Mouse (Mus musculus): ENCODE measurements around the gene Trim46.
"Not testable (repeated sequence)": the region's sequence is repeated elsewhere in the genome, so short reads cannot be mapped to it uniquely, and the experiment has no call there.

The Trim46 gene

GRCm38 (mm10) chr3:89233562-89234110, 12.5 kb downstream of the Trim46 start:
- no peak for DNase-seq (ENCODE audit: low spot score)

GRCm38 (mm10) chr3:89232614-89233013, 13.5 kb downstream of the Trim46 start:
- no peak for DNase-seq (ENCODE audit: low spot score)

- no peak for DNase-seq (ENCODE audit: low spot score)
Measured at GRCm38 (mm10) chr3:89231772-89232275, 14.3 kb downstream of the Trim46 start.

DNA sequence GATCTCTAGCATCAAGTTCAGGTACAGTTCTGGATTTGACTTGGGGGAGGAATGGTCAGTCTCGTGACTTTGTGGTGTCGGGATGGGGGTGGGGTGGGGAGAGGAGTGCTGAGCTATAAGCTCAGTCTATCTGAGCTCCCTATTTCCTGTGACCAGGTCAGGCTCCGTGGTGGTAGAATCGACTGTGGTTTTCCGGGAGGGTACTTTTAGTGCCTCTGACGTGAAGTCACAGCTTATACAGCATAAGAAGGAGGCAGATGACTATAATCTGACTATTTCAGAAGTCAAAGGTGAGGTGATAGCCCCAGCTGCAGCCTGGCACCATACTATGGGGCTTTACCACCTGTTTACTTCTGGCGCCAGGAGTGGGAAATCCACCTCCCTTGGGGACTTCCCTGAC, 14.8 kb downstream of the Trim46 start:
- no peak for DNase-seq (ENCODE audit: low spot score)

- no peak for DNase-seq (ENCODE audit: low spot score)
Measured at GRCm38 (mm10) chr3:89230561-89230960, 15.5 kb downstream of the Trim46 start.

DNA sequence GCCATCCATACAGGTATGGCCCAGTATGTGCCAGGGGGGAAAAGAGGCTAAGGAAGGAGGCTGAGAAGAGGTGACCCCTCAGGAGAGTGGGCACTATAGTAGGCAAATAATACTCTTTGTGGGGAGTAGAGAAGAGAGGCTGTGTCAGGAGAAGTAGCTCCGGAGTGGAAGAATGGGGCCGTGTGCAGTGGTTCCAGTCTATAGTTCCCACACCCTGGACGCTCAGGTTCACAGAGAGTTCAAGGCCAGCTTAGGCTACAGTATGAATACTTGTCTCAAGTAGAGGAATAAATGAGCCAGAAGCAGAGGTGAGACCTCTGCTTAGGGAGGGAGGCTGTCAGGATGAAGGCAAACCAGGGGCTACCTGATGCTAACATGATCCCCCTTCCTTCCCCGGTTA, 16.8 kb downstream of the Trim46 start:
- no peak for DNase-seq (ENCODE audit: low spot score)

DNA sequence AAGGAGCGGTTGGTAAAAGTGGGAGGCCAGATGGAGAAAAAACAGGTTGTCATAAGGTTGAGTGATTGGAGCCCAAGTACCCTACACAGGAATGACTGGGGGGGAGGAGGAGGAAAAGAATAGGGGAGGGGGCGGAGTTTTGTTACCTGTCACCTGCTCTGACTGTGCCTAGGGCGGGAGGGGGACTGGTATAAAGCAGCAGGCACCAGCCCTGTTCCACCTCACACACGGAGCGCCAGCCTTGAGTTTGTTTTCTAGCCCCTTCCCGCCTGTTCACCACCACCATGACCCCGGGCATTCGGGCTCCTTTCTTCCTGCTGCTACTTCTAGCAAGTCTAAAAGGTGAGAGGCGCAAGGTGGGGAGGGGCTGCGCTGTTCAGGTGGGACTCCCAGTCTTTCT, 17.3 kb downstream of the Trim46 start, which contains the start of gene Muc1:
Gene Muc1, plus strand, starts transcription at position 222 of the 400 bp plus-strand sequence.
- DNase-seq (ENCODE audit: low spot score): peak; percentile 34

DNA sequence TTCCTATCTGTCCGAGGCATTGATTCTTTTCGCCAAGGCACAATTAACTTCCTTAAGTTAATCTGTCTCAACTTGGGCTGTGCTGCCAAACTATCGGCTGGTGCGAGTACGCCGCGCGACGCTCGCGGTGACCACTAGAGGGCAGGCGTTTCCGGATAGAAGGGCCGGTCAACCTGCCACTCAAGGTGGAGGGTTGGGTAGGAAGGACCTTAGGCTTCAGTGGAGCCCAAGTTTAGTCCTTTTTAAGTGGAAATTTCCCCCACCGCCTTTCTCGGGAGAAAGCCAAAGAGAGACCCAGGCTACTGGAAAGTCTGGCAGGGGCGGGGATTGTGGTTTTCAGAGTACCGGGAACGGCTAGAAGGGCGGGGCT, 17.9 kb downstream of the Trim46 start:
- peak; percentile 85 for DNase-seq (ENCODE audit: low spot score)

- DNase-seq (ENCODE audit: low spot score): peak; percentile 87
Measured at GRCm38 (mm10) chr3:89227307-89228179, 18.6 kb downstream of the Trim46 start.

GRCm38 (mm10) chr3:89226900-89227299, 19.2 kb downstream of the Trim46 start, which contains the start of gene Mtx1:
Gene Mtx1 (minus strand): TSS chr3:89227088.
- DNase-seq (ENCODE audit: low spot score): no peak

DNA sequence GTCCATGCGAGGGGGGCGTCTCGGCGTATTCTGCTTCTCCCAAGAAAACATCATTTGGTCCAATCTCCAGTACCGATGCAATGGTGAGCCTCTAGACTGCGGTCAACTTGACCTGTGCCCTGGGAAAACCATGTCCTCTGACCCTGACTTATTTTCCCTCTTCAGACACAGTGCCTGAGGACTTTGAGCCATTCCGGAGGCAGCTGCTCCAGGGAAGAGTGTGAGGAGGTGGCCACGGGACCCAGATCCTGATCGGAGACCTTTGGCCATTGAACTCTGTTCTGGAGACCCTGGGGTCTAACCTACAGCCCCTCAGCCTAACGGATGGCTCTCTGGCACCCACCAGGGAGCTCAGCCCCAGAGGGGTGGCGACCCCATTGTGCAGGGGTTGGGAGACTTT, 19.7 kb downstream of the Trim46 start:
- DNase-seq (ENCODE audit: low spot score): no peak

DNA sequence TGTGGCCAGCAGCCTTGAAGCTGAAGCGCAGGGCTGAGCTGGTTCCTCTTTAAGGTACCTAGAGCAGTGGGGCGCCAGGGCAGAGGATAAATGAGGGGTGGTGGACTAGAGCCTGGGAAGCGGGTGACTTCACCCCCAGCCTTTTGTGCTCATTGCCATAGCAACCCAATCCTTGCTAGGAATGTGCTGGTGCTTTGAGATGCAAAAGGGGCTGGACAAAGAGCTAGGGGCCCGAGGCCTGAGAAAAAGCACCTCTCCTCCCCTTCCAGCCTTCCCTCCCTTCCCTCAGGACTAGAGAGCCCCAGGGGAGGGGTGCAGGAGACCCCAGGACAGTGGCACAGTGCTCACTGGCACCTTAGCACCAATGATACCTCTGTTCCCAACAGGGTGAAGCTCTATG, 20.2 kb downstream of the Trim46 start:
- DNase-seq (ENCODE audit: low spot score): no peak

DNA sequence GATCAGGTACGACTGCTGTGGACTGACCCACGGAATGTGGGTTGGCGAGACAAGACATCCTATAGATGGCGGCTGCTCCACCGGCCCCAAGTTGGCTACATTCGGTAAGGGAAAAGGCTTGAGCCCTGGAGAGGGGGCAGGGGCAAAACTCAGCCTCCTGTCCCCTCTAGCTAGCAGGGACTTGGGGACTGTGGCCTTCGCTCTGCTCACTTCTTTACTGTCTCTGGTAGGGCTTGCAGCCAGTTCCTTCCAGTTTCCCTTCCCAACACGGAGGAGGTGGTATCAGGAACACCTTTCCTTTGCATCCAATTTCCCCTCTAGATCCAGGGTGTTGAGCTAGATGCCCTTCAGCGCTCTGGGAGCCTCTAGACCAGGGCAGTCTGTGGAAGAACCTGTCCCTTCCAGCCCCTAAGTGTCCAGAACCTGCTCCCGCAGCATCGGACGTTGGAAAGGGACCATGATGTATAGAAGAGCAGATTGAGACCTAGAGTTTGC, 20.7 kb downstream of the Trim46 start:
- DNase-seq (ENCODE audit: low spot score): no peak

- no peak for DNase-seq (ENCODE audit: low spot score)
Measured at GRCm38 (mm10) chr3:89224796-89225195, 21.3 kb downstream of the Trim46 start.

DNA sequence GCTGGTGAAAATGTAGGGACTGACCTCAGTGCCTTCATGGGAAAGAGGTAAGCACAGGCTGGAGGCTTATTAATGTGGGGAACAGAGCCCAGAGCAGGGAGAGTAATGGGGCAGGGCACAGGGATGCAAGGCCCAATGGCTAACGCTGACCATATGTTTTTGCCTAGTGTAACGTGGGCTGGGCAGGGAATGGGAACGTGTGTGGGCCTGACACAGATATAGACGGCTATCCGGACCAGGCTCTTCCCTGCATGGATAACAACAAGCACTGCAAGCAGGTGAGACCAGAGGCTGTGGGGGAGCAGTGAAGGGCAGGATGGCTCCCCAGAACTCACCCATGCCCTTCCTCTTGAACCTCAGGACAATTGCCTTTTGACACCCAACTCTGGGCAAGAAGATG, 24.9 kb downstream of the Trim46 start:
- no peak for DNase-seq (ENCODE audit: low spot score)

DNA sequence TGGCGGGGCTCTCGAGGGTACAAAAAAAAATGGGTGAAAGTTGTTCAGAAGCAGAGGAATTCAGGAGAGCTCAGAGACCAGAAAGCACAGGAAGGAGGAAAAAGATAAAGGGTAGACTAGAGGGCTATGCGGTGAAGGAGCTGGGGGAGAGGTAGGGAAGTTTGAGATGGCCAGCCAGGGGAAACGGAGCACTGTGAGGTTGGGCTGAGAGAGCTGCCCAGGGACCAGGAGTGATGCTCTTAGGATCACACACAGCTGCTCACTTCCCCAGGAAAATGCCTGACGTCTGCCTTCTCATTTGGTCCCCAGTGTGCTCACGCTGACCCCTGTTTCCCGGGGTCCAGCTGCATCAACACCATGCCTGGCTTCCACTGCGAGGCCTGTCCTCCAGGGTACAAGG, 26.6 kb downstream of the Trim46 start:
- DNase-seq (ENCODE audit: low spot score): no peak

DNA sequence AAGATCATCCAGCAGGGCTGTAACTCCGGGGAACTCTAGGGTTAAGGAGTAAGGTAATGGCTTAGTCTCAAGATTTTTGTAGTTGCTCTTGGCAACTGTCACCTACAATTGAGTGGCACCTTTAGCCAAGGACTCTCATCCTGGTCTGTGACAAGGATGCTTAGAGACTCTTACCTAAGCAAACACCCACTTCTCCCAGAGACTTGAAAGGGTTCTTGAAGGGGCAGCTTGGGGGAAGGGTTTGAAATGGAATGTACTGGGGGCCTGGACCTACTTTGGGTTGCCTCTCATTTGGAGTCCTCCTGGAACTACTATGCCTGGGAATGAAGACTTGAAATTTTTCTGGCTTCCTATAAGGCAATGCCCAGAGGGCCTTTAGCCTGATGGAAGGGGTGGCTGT, 27.8 kb downstream of the Trim46 start:
- no peak for DNase-seq (ENCODE audit: low spot score)

GRCm38 (mm10) chr3:89216407-89216806, 29.7 kb downstream of the Trim46 start:
- DNase-seq (ENCODE audit: low spot score): not testable (repeated sequence)

- peak; percentile 67 for DNase-seq (ENCODE audit: low spot score)
Measured at GRCm38 (mm10) chr3:89215853-89216252, 30.3 kb downstream of the Trim46 start.

DNA sequence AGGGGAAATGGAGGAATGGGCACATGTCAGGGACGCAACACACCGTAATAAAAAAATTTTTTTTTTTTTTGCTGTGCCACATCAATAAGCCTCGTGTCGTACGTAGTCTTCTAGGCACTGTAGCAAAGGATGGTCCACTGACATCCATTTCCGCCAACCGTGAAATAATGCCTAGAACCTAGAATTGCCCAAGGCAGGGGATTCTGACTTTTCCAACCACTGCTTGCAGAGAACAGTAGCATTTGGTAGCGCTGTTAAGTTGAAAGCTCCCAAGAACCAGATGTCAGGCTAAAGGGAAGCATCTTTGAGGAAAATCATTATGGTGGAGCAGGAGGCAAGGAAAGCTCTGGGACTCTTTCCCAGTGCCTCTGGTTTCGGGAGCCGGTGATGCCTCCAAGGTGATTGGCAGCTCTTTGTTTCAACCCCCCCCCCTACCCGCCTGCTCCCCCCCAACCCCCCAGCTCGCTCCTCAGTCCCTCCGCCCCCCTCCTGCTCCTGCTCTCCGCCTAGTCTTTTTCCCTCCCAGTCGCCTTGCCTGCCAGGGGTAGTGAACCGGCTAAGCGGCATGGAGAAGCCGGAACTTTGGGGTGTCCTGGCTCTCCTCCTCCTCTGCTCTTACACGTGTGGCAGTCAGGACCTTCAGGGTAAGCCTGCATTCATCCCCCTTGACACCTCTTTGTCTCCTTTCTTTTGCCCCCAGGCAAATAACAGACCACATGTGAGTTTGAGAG, 31.3 kb downstream of the Trim46 start, which contains the start of gene Thbs3:
Gene Thbs3, plus strand, starts transcription at position 500 of the 731 bp plus-strand sequence.
- no peak for DNase-seq (ENCODE audit: low spot score)

- DNase-seq (ENCODE audit: low spot score): peak; percentile 95
Measured at GRCm38 (mm10) chr3:89213803-89214530, 32.1 kb downstream of the Trim46 start.

DNA sequence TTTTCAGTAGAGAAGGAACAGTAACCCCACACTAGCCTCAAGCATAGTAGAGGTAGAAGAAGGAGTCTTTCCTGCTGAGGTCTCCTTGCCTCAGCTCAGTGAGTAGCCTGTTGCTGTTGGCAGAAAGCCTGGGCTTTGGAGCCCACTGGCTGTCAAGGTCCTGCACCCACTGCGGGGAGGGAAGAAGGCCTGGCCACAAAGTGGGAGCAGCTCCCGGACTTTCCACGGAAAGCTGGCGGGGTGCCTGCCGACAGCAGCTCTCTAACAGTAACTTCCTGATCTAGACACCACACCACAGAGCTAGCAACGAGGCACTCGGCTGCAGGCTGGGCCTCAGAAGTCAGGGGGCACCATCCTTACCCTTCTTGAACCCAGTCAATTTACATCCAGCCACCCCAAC, 35.4 kb downstream of the Trim46 start:
- DNase-seq (ENCODE audit: low spot score): no peak

All from testis, postnatal 14 days (tissue).